Mouse (Mus musculus) megakaryocyte, embryonic 14.5 days (primary cell): ENCODE results near the gene Gjd3.

Experiments
- FLI1 ChIP-seq: IDR thresholded peaks from 2 replicates; pipeline ENCODE4 v1.6.1; 2012; ENCODE audit warnings: low read length, inconsistent platforms, mixed read lengths
- GATA1 ChIP-seq: IDR thresholded peaks from 3 replicates; pipeline ENCODE4 v1.6.1; 2012; ENCODE audit warnings: mixed read lengths, low read length, inconsistent platforms, borderline replicate concordance

GRCm38 (mm10) chr11:98964201-98964615, 18.6 kb downstream of the Gjd3 start:
- no peak for TF ChIP-seq GATA1
- TF ChIP-seq FLI1 = no peak
